In the genomic region with DNA sequence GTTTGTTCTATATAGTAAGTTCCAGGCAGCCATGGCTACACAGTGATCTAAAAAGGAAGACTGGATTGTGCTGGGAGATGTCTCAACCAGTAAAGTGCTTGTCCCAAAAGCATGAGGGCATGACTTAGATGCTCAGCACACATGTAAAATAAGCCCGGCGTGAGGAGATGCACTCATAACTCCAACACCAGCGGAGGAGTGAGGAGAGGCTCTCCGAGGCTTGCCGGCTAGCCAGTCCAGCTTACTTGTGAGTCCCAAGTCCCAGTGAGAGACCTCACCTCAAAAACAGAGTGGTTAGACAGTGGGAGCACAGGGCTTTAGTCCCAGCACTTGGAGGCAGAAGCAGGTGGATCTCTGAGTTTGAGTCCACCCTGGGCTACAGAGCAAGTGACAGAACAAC, we compare ENCODE assay signal across 17 mouse cellular contexts.
"Had no signal": no experiment of that assay in that cellular context is flagged by ENCODE, and none has a peak within 500 bp of the region (broad histone marks: within the 10 kb centered on the region; RNA-seq: fewer than 3 reads in every experiment).

No protein-coding gene starts in this region.

- H3K9ac ChIP-seq: lung, embryonic 14.5 days; midbrain, embryonic 13.5 days; midbrain, embryonic 15.5 days; neural tube, embryonic 13.5 days; neural tube, embryonic 15.5 days had no signal

- H3K4me2 ChIP-seq: midbrain, embryonic 15.5 days; neural tube, embryonic 13.5 days; neural tube, embryonic 15.5 days had no signal

- H3K9me3 ChIP-seq: midbrain, embryonic 10.5 days; midbrain, embryonic 13.5 days; midbrain, embryonic 15.5 days; neural tube, embryonic 13.5 days; neural tube, embryonic 15.5 days had no signal

- H3K4me3 ChIP-seq: midbrain, embryonic 10.5 days; midbrain, embryonic 13.5 days; midbrain, embryonic 15.5 days; neural tube, embryonic 13.5 days; neural tube, embryonic 15.5 days had no signal

- H3K27ac ChIP-seq: midbrain, embryonic 10.5 days; midbrain, embryonic 13.5 days; midbrain, embryonic 15.5 days; neural tube, embryonic 13.5 days; neural tube, embryonic 15.5 days had no signal

- ATAC-seq: midbrain, embryonic 13.5 days; midbrain, embryonic 15.5 days had no signal

- DNase-seq: lung, adult 18-20 months; lung, embryonic 14.5 days; lung, postnatal 10 days; lung, postnatal 4 days; retina, postnatal 1 day; right cerebral cortex, adult 18-20 months; right cerebral cortex, postnatal 25 days; right cerebral cortex, postnatal 4 days; spleen, adult 18-20 months; thymus, adult 18-20 months; thymus, postnatal 14 days; thymus, postnatal 36 days had no signal

- H3K27me3 ChIP-seq: midbrain, embryonic 13.5 days; midbrain, embryonic 15.5 days; neural tube, embryonic 13.5 days; neural tube, embryonic 15.5 days had no signal
